Mouse (Mus musculus) ovary, postnatal 36 days (tissue): ENCODE data around the gene Adarb2.
A peak's percentile ranks its signal among the peaks of the same experiment; 100 is the strongest.

ENCODE experiments used
- DNase-seq: peaks from one replicate; pipeline ENCODE4 v3.0.0; 2022; ENCODE audit warnings: low spot score, mixed read lengths

Adarb2 gene

GRCm38 (mm10) chr13:8680470-8681129, 477.9 kb downstream of the Adarb2 start:
- DNase-seq = no peak

GRCm38 (mm10) chr13:8691448-8691847, 488.8 kb downstream of the Adarb2 start:
- DNase-seq = no peak

GRCm38 (mm10) chr13:8692787-8693186, 490.1 kb downstream of the Adarb2 start:
- no peak for DNase-seq

GRCm38 (mm10) chr13:8698451-8698850, 495.8 kb downstream of the Adarb2 start:
- DNase-seq = no peak

GRCm38 (mm10) chr13:8699831-8700230, 497.2 kb downstream of the Adarb2 start:
- no peak for DNase-seq

GRCm38 (mm10) chr13:8700981-8701380, 498.3 kb downstream of the Adarb2 start:
- DNase-seq = no peak

GRCm38 (mm10) chr13:8705296-8705695, 502.6 kb downstream of the Adarb2 start:
- no peak for DNase-seq

GRCm38 (mm10) chr13:8713377-8713776, 510.7 kb downstream of the Adarb2 start:
- DNase-seq = no peak

GRCm38 (mm10) chr13:8729972-8730645, 527.4 kb downstream of the Adarb2 start:
- DNase-seq = no peak

- no peak for DNase-seq
These were observed 534.6 kb downstream of the Adarb2 start for GRCm38 (mm10) chr13:8737139-8737865.

- DNase-seq = no peak
These were observed 540.1 kb downstream of the Adarb2 start for GRCm38 (mm10) chr13:8742792-8743191.

GRCm38 (mm10) chr13:8744565-8744964, 541.9 kb downstream of the Adarb2 start:
- DNase-seq = no peak

- no peak for DNase-seq
These were observed 542.9 kb downstream of the Adarb2 start for GRCm38 (mm10) chr13:8745596-8745995.

- DNase-seq = no peak
These were observed 546.8 kb downstream of the Adarb2 start for GRCm38 (mm10) chr13:8749451-8749850.

- no peak for DNase-seq
These were observed 558.3 kb downstream of the Adarb2 start for GRCm38 (mm10) chr13:8760940-8761339.

- no peak for DNase-seq
These were observed 567.1 kb downstream of the Adarb2 start for GRCm38 (mm10) chr13:8769654-8770227.

- no peak for DNase-seq
These were observed 568.0 kb downstream of the Adarb2 start for GRCm38 (mm10) chr13:8770616-8771015.

GRCm38 (mm10) chr13:8780441-8780840, 577.8 kb downstream of the Adarb2 start:
- DNase-seq = peak; percentile 8

GRCm38 (mm10) chr13:8782636-8783035, 580.0 kb downstream of the Adarb2 start:
- no peak for DNase-seq

- no peak for DNase-seq
These were observed 581.1 kb downstream of the Adarb2 start for GRCm38 (mm10) chr13:8783686-8784307.

- no peak for DNase-seq
These were observed 581.8 kb downstream of the Adarb2 start for GRCm38 (mm10) chr13:8784308-8785061.
